Comparison of ENCODE assay signal across 22 mouse cellular contexts in genomic region chr17:88459916-88460901, GRCm38 (mm10). TPM values are rescaled to one million over a fixed set of nuclear protein-coding genes. Genes with fewer than 3 reads are reported as not detected.
DNase-seq lines count a peak whose midpoint lies in the region; ATAC-seq and TF ChIP-seq lines count a peak whose summit lies in the region.
"Had no signal": no experiment of that assay in that cellular context is flagged by ENCODE, and none has a peak within 500 bp of the region (broad histone marks: within the 10 kb centered on the region; RNA-seq: fewer than 3 reads in every experiment).

No protein-coding gene starts in this region.

- WGBS in liver, embryonic 11.5 days, result 49% methylated on average over 7 of the region's 7 CpGs
- WGBS in small intestine, adult 2 months, result 21% methylated on average over 7 of the region's 7 CpGs
- WGBS in forebrain, embryonic 10.5 days, result 91% methylated on average over 7 of the region's 7 CpGs

- TF ChIP-seq POLR2A in small intestine, adult 2 months (IDR thresholded peaks at IDR 0.05; ENCODE audit: low read depth, low read length), result no peak

- H3K9me3 ChIP-seq in erythroblast, embryonic 14.5 days (ENCODE audit: control insufficient read depth, low read length), result no peaks in the 10 kb centered on the region
- no peaks in the 10 kb centered on the region for H3K9me3 ChIP-seq in liver, embryonic 11.5 days (ENCODE audit: control insufficient read depth, low read length)
- peaks cover 4% of the 10 kb centered on the region; the same call in 1 of the 2 replicates for H3K9me3 ChIP-seq in forebrain, embryonic 10.5 days
- H3K9me3 ChIP-seq: embryonic facial prominence, embryonic 13.5 days; forebrain, embryonic 13.5 days; heart, embryonic 13.5 days; hindbrain, embryonic 15.5 days; limb, embryonic 13.5 days; neural tube, embryonic 12.5 days had no signal

- TF ChIP-seq CTCF in small intestine, adult 2 months (IDR thresholded peaks at IDR 0.05; ENCODE audit: extremely low read depth, insufficient read length, insufficient replicate concordance, low read depth, low read length), result no peak

- H3K27me3 ChIP-seq in erythroblast, embryonic 14.5 days (ENCODE audit: control insufficient read depth), result no peaks in the 10 kb centered on the region
- H3K27me3 ChIP-seq in liver, embryonic 11.5 days (replicated peaks; ENCODE audit: control insufficient read depth, insufficient read depth, low read length), result no peaks in the 10 kb centered on the region
- H3K27me3 ChIP-seq in small intestine, adult 2 months (ENCODE audit: control insufficient read depth, insufficient read depth, low read length), result no peaks in the 10 kb centered on the region
- H3K27me3 ChIP-seq in forebrain, embryonic 10.5 days (ENCODE audit: poor library complexity, severe bottlenecking), result no peaks in the 10 kb centered on the region
- H3K27me3 ChIP-seq: embryonic facial prominence, embryonic 13.5 days; forebrain, embryonic 13.5 days; heart, embryonic 13.5 days; hindbrain, embryonic 15.5 days; limb, embryonic 13.5 days; neural tube, embryonic 12.5 days had no signal

- peak; percentile 48 for DNase-seq in heart, adult 11 months
- no peak for DNase-seq in heart, adult 9 months (ENCODE audit: low spot score in 2 of 2)
- no peak for DNase-seq in liver, embryonic 11.5 days (ENCODE audit: low spot score)
- no peak for DNase-seq in forebrain, embryonic 10.5 days (ENCODE audit: extremely low spot score, low spot score)
- DNase-seq in retina, postnatal 1 day, result no peak
- DNase-seq in kidney, postnatal 10 days, result no peak
- DNase-seq: adrenal gland, adult 8-10 months; cerebellum, adult 9-10 months; gastrocnemius, postnatal 36 days; heart, postnatal 36 days; kidney, adult 9 months; lung, postnatal 14 days; thymus, postnatal 25 days had no signal

- peak overlapping the region; percentile 5 for H3K4me3 ChIP-seq in erythroblast, embryonic 14.5 days (replicated peaks)
- H3K4me3 ChIP-seq in liver, embryonic 11.5 days (ENCODE audit: low read depth, low read length), result no peak overlapping the region
- H3K4me3 ChIP-seq in small intestine, adult 2 months (ENCODE audit: low read depth, low read length), result no peak overlapping the region
- no peak overlapping the region for H3K4me3 ChIP-seq in forebrain, embryonic 10.5 days
- H3K4me3 ChIP-seq: embryonic facial prominence, embryonic 13.5 days; forebrain, embryonic 13.5 days; heart, embryonic 13.5 days; hindbrain, embryonic 15.5 days; left cerebral cortex, adult 2 months; limb, embryonic 13.5 days; neural tube, embryonic 12.5 days had no signal

- ATAC-seq in liver, embryonic 11.5 days (replicated peaks; ENCODE audit: low FRiP score), result peak; percentile 52
- ATAC-seq: forebrain, embryonic 13.5 days had no signal

- H3K9ac ChIP-seq in liver, embryonic 11.5 days (ENCODE audit: low read depth, low read length), result 0 out of 2 replicates have a peak overlapping the region, but pooled peaks have one; percentile 14
- H3K9ac ChIP-seq: embryonic facial prominence, embryonic 13.5 days; forebrain, embryonic 13.5 days; heart, embryonic 13.5 days; hindbrain, embryonic 15.5 days; limb, embryonic 13.5 days; neural tube, embryonic 12.5 days had no signal

- peaks cover 22% of the 10 kb centered on the region for H3K36me3 ChIP-seq in erythroblast, embryonic 14.5 days (ENCODE audit: control insufficient read depth)
- peaks cover 3% of the 10 kb centered on the region; the same call in 1 of the 2 replicates for H3K36me3 ChIP-seq in liver, embryonic 11.5 days (ENCODE audit: control insufficient read depth, insufficient read depth, low read length)
- peaks cover 9% of the 10 kb centered on the region for H3K36me3 ChIP-seq in small intestine, adult 2 months (ENCODE audit: control insufficient read depth, insufficient read depth, low read length)
- H3K36me3 ChIP-seq in forebrain, embryonic 10.5 days (replicated peaks), result peaks cover 25% of the 10 kb centered on the region
- H3K36me3 ChIP-seq: embryonic facial prominence, embryonic 13.5 days; hindbrain, embryonic 15.5 days; limb, embryonic 13.5 days; neural tube, embryonic 12.5 days had no signal

- peaks cover 56% of the 10 kb centered on the region for H3K4me1 ChIP-seq in erythroblast, embryonic 14.5 days (ENCODE audit: control insufficient read depth)
- peaks cover 14% of the 10 kb centered on the region for H3K4me1 ChIP-seq in liver, embryonic 11.5 days (replicated peaks; ENCODE audit: control insufficient read depth, insufficient read depth, low read length)
- H3K4me1 ChIP-seq in small intestine, adult 2 months (ENCODE audit: control insufficient read depth, insufficient read depth, insufficient read length, low read length), result peaks cover 11% of the 10 kb centered on the region; the same call in 1 of the 2 replicates
- H3K4me1 ChIP-seq in forebrain, embryonic 10.5 days, result no peaks in the 10 kb centered on the region
- H3K4me1 ChIP-seq: embryonic facial prominence, embryonic 13.5 days; forebrain, embryonic 13.5 days; hindbrain, embryonic 15.5 days; limb, embryonic 13.5 days; neural tube, embryonic 12.5 days had no signal

- peak overlapping the region; percentile 78 for H3K27ac ChIP-seq in liver, embryonic 11.5 days (ENCODE audit: low read depth, low read length)
- peak overlapping the region; percentile 81 for H3K27ac ChIP-seq in small intestine, adult 2 months (ENCODE audit: insufficient read depth, low read depth, low read length)
- H3K27ac ChIP-seq in forebrain, embryonic 10.5 days, result no peak overlapping the region
- H3K27ac ChIP-seq: embryonic facial prominence, embryonic 13.5 days; forebrain, embryonic 13.5 days; heart, embryonic 13.5 days; hindbrain, embryonic 15.5 days; left cerebral cortex, adult 2 months; limb, embryonic 13.5 days; neural tube, embryonic 12.5 days had no signal

- peak overlapping the region; percentile 43 for H3K4me2 ChIP-seq in liver, embryonic 11.5 days
- H3K4me2 ChIP-seq: embryonic facial prominence, embryonic 13.5 days; forebrain, embryonic 13.5 days; heart, embryonic 13.5 days; hindbrain, embryonic 15.5 days; limb, embryonic 13.5 days; neural tube, embryonic 12.5 days had no signal

RNA-seq across cellular contexts. Expression of gene Foxn2, which starts 19.7 kb away (rescaled TPM):
- 0.42 and 0.50 TPM in 2 replicates for polyA plus RNA-seq in erythroblast, embryonic 14.5 days (2012)
- polyA plus RNA-seq in liver, embryonic 11.5 days (2014; fragmentation: Nextera tagmentation; extraction: Ambion mirVana), result 15.0 and 15.3 TPM in 2 replicates
- polyA plus RNA-seq in small intestine, adult 2 months (2012; rRNA removed), result 2.1 and 2.5 TPM in 2 replicates
- 14.3 and 14.5 TPM in 2 replicates for polyA plus RNA-seq in forebrain, embryonic 10.5 days (2016; fragmentation: Nextera tagmentation; extraction: Ambion mirVana)
